Mouse (Mus musculus) heart, postnatal 25 days (tissue): Measurements from ENCODE around the gene Olfr1316. TPM values are rescaled to one million over a fixed set of nuclear protein-coding genes. Genes with fewer than 3 reads are reported as not detected.

ENCODE experiments used
- DNase-seq: peaks from one replicate; pipeline ENCODE4 v3.0.0; 2022; ENCODE audit warnings: low spot score
- intact Hi-C: fragments of 180-260 bp; cut with DNase I; formaldehyde crosslinking; loops from one replicate; pipeline ENCODE4 v1.15.1; 2025
- total RNA-seq, 2 experiments: library from RNA; stranded (reverse); gene quantifications; 2 replicates each; pipeline ENCODE4 v1.2.3; 2021

Olfr1316 gene
- total RNA-seq, result not detected

- no peak for DNase-seq
- intact Hi-C loops, result no loop called here
Measured at GRCm38 (mm10) chr2:112134877-112135276, at the start of gene Olfr1316. TSS of gene Olfr1316 (minus strand) at chr2:112134977.

DNA sequence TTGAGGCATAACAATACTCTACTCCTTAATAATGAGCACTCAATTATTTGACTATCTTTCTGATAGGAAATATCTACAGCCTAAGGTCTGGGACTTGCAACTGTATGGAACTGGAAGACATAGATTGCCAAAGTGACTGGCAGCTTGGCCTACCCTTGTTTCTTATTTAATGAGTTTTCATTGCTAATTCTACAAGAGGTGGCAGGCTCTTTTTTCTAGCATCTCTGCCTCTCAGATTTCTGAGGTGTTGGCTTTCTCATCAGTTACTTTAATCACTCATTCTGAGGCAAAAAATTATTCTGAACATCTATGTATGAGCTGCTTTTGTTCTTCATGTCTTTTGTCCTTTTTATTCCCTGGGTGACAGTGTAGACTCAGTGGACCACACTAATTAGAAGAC lies 19.1 kb upstream of the Olfr1316 start, which contains the start of gene Olfr1318:
Gene Olfr1318 (plus strand): TSS at position 301 of the 400 bp plus-strand sequence.
- intact Hi-C loops, result no loop called here
- DNase-seq, result no peak

DNA sequence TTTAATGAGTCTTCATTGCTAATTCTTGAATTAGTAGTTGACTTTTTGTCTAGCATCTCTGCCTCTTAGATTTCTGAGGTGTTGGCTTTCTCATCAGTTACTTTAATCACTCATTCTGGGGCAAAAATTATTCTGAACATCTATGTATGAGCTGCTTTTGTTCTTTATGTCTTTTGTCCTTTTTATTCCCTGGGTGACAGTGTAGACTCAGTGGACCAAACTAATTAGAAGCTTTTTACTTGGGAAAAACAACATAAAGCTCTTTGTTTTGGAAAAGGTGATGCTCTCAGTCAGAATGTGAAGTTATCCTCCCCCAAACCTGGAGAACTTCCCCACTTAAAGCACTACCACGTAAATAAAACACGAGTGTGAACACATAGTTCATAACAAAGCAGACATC lies 5.3 kb upstream of the Olfr1316 start, which contains the start of gene Olfr1317:
Gene Olfr1317 (plus strand): TSS at position 301 of the 400 bp plus-strand sequence.
- intact Hi-C loops, result no loop called here
- DNase-seq, result no peak

DNA sequence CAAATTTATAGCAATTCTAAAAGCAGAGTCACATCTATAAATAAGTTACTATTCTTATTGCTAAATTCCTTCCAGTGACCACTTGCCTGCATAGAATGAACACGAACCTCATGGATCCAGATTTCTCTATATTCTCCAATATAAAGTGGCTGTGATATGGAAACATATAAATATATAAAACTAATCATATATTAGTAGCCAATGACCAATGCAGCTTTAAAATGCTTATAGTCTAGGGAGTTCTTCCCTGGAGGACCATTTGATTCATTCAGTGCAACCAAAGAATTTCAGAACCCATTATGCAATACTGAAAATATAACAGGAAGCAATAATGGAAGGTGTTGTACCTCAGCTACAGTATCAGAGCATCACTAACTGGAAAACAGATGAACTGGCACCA lies 19.4 kb downstream of the Olfr1316 start, which contains the start of gene Olfr1315-ps1:
Gene Olfr1315-ps1 (minus strand): TSS at position 101 of the 400 bp plus-strand sequence.
- no peak for DNase-seq
- intact Hi-C loops, result no loop called here

- intact Hi-C loops, result no loop called here
- no peak for DNase-seq
Measured at GRCm38 (mm10) chr2:112096681-112097080, 38.1 kb downstream of the Olfr1316 start, which contains the start of gene Olfr1314. TSS of gene Olfr1314 (minus strand) at chr2:112096781.

- intact Hi-C loops, result no loop called here
- no peak for DNase-seq
Measured at GRCm38 (mm10) chr2:112077743-112078142, 57.0 kb downstream of the Olfr1316 start, which contains the start of gene Olfr1313. TSS of gene Olfr1313 (minus strand) at chr2:112077843.

Other genes with a start within 250 kb of the Olfr1316 start
- not detected for gene Olfr1306, start 218.7 kb downstream of the Olfr1316 start, total RNA-seq
- not detected for gene Olfr1307, start 185.5 kb downstream of the Olfr1316 start, total RNA-seq
- not detected for gene Olfr1308, start 170.0 kb downstream of the Olfr1316 start, total RNA-seq
- gene Olfr1309, start 144.7 kb downstream of the Olfr1316 start, total RNA-seq, result not detected
- not detected for gene Olfr1310, start 122.3 kb downstream of the Olfr1316 start, total RNA-seq
- gene Olfr1311, start 110.6 kb downstream of the Olfr1316 start, total RNA-seq, result not detected
- gene Olfr1312, start 84.7 kb downstream of the Olfr1316 start, total RNA-seq, result not detected
- gene Olfr1313, start 57.1 kb downstream of the Olfr1316 start, total RNA-seq, result not detected
- not detected for gene Olfr1314, start 38.2 kb downstream of the Olfr1316 start, total RNA-seq
- not detected for gene Olfr1315-ps1, start 19.5 kb downstream of the Olfr1316 start, total RNA-seq
- gene Olfr1317, start 5.4 kb upstream of the Olfr1316 start, total RNA-seq, result not detected
- gene Olfr1318, start 19.2 kb upstream of the Olfr1316 start, total RNA-seq, result not detected
- 1 to 10 TPM; 2.6 to 3.3 TPM for gene Lpcat4, start 104.5 kb upstream of the Olfr1316 start, total RNA-seq
- not detected for gene Nutm1, start 124.3 kb upstream of the Olfr1316 start, total RNA-seq
- gene Nop10, start 126.9 kb upstream of the Olfr1316 start, total RNA-seq, result 10 to 100 TPM; 62.2 to 64.3 TPM
- 10 to 100 TPM; 34.9 to 37.3 TPM for gene Slc12a6, start 130.8 kb upstream of the Olfr1316 start, total RNA-seq
- under 1 TPM; 0.55 to 0.59 TPM for gene Gm21985, start 131.3 kb upstream of the Olfr1316 start, total RNA-seq
- gene Emc4, start 233.1 kb upstream of the Olfr1316 start, total RNA-seq, result 10 to 100 TPM; 60.5 to 61.0 TPM
- gene Katnbl1, start 244.2 kb upstream of the Olfr1316 start, total RNA-seq, result 1 to 10 TPM; 4.6 to 4.7 TPM